Mouse (Mus musculus): ENCODE data around the gene Gfpt2.
"Not testable (repeated sequence)": the region's sequence is repeated elsewhere in the genome, so short reads cannot be mapped to it uniquely, and the experiment has no call there.

The Gfpt2 gene

DNA sequence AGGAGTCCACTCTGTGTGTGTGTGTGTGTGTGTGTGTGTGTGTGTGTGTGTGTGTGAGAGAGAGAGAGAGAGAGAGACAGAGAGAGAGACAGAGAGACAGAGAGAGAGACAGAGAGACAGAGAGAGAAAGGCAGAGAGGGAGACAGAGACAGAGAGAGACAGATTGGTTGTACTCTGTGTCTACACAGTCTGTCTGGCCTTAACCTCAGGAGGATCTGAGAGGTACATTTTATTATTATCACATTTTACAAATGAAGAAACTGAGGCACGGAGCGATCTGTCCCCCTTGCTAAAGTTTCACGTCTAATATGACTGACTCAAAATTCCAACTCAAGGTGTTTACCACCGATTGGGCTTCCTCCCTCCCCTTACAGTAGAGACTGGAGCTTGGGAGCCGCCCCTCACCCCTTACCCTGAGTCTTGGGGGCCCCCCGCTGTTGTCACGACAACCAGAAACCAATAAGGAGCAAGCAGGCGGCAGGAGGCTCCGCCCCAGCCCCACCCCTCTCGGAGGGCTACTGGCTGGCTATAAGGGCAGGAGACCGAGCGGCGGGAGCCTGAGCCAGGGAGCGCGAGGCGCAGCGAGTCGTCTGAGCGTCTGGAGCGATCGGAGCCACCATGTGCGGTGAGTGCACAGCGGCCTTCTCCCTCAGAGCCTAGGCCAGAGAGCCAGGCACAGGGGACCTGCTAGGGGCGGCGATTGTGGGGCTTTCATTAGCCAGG is at the start of gene Gfpt2:
Gene Gfpt2, plus strand, starts transcription at position 560 of the 723 bp plus-strand sequence.
- in situ Hi-C loops (cut with MboI; ENCODE audit: low pct_unique_long_range_greater_than_20kb in 1 of 2, low sequenced_read_pairs in 2 of 2, unreplicated experiment in 1 of 2) = no loop called here

DNA sequence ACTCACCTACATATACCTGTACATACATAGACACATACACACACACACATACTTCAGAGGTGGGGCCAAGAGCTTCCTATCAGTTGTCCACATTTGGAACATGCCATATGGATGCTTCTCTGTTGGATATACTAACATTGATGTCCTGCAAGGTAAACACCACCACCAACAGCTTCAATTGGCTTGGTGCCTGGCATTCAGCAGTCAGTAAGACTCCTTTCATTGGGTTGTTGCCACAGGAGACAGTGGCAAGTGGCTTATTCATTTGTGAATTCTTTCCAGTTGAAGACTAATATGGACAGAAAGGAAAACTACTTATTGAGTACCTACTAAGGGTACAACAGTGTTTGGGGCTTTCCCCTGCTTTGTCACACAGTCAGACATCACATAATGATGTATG is 49.0 kb upstream of the Gfpt2 start:
- in situ Hi-C loops (cut with MboI; ENCODE audit: low pct_unique_long_range_greater_than_20kb in 1 of 2, low sequenced_read_pairs in 2 of 2, unreplicated experiment in 1 of 2) = no loop called here

DNA sequence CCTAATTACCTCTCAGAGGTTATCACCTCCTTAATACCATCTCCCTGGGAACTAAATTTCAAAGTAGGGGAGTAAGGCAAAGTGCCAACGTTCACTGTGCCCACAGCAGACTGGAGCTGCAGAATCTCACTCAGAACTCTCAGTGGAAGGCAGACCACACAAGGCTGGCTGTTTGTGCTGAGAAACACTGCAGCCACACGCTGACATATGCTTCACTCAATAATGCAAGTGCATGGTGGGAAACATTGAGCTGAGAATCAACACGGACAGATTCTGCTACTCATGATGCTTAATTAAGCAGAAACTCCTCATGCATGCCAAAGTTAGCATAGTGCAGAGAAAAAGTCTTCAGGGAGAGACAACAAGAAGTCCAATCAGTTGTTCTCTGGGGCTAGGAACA is 48.1 kb upstream of the Gfpt2 start:
- in situ Hi-C loops (cut with MboI; ENCODE audit: low pct_unique_long_range_greater_than_20kb in 1 of 2, low sequenced_read_pairs in 2 of 2, unreplicated experiment in 1 of 2) = no loop called here

DNA sequence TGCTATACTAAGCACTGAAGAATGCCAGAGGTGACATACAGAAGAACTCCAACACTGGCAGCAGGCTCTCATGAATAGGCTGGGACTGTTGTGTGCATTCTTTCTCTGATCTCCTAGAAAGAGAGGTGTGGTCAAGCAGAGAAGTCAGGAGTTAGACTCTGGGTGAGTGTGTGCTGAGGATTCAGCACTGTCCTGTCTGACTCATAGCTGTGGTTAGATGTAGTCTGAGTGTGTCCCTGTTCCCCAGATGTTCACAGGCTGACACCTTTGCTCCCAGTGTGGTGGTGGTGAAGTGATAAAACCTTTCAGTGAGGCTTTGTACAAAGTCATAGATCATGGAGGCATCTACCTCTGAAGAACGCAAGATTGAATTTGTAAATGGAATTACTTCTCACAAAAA is 47.2 kb upstream of the Gfpt2 start:
- in situ Hi-C loops (cut with MboI; ENCODE audit: low pct_unique_long_range_greater_than_20kb in 1 of 2, low sequenced_read_pairs in 2 of 2, unreplicated experiment in 1 of 2) = no loop called here

DNA sequence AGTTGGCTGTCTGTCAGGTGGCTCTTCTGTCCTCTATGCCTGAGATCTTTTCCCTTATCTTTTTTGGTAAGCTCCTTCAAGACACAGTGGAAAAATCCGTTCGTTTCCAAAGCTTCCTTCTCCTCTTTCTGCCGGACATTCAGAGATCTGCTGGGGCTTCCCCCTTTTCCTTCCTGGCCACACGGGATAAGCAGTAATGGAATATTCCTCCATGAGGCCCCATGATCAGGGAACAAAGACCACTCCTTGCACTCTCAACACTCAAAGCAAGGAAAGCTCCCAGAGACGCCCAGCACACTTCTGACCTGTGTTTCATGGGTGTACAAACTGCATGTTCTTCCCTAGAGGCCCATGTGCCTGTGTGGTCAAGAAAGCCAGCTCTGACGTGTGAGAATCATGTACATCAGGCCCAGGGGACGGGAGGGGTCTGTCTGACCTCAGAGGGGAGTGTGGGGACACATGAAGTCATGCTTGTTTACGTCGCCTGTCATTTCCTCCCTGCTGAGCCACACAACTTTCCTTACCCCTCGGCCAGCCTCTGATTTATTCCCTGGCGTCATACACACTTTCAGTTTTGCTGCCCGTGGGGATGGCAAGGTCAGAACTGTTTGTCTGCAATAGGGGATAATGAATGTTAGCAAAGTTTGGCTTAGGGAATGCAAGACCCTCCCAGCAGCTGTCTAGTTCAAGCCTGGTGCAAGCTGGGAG is 38.9 kb upstream of the Gfpt2 start:
- in situ Hi-C loops (cut with MboI; ENCODE audit: low pct_unique_long_range_greater_than_20kb in 1 of 2, low sequenced_read_pairs in 2 of 2, unreplicated experiment in 1 of 2) = no loop called here

DNA sequence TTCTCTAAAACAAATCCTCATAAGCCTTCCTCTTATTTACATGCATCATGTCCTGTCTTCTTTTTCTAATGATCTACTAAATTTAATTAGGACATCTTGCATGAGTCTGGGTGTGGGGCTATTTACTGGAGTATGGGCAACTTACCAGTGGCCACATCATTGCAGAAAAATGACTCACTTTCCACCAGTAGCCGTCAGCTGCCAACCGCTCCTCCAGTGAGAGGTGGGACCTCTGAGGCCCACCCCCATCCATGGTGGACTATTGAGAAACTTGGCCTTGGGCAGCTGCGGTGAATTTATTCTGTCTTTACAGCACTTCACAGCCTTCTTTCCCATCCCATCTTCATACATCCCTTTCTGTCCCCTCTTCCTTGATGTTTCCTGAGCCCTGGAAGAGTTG is 35.9 kb upstream of the Gfpt2 start:
- in situ Hi-C loops (cut with MboI; ENCODE audit: low pct_unique_long_range_greater_than_20kb in 1 of 2, low sequenced_read_pairs in 2 of 2, unreplicated experiment in 1 of 2) = no loop called here

DNA sequence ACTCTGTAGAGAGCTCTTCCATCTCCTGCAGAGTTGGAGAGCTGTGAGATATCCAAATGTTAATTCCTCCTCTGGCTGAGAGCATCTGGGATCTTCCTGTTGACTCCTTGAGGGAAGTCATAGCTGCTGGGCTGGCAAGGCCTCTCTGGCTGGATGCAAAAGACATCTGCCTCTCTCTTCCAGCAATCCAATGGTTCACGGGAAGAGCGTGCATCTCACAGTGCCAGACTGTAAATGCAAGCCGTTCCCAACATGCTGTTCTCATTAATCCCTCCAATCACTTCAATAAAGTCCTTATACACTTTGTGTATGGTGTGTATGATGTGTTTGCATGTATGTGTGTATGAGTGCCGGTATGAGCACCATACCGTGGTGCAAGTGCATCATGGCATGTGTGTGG is 32.8 kb upstream of the Gfpt2 start:
- in situ Hi-C loops (cut with MboI; ENCODE audit: low pct_unique_long_range_greater_than_20kb in 1 of 2, low sequenced_read_pairs in 2 of 2, unreplicated experiment in 1 of 2) = no loop called here

DNA sequence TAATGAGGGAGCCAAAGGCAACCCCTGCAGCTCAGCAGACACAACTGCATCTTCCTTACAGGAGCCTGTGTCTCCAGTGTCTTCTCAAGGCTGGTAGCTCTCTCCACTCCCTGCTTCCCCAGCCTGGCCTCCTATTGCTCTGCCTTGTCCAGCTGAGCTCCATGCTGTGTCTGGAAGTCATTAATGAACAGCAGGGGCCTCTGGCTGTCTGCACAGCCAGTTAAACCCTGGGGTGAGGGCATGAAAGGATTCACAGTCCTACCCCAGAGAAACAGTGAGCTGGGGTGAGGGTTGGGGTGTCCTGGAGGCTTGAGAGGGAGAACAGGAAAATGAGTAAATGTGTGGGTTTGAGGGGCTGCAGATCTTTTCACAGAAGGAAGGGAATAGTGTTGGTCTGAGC is 30.4 kb upstream of the Gfpt2 start:
- in situ Hi-C loops (cut with MboI; ENCODE audit: low pct_unique_long_range_greater_than_20kb in 1 of 2, low sequenced_read_pairs in 2 of 2, unreplicated experiment in 1 of 2) = no loop called here

DNA sequence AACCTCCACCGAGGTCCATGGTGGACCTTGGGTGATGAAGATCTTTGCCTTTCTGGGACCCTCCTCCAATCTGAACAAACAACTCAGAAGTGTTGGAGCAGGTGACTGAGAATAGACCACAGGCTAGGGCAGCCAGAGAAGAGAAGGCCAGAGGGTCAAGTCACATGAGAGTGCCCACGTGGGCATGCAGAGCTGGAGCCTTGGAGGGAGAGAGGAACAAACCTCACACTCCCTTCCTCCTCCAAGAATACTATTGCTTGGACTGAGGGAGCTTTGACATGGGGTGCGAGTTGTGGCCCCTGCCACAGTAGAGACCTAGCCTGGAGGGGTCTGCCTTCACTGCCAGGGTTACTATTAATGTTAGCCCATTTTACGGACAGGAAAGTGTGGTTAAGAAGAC is 30.0 kb upstream of the Gfpt2 start:
- in situ Hi-C loops (cut with MboI; ENCODE audit: low pct_unique_long_range_greater_than_20kb in 1 of 2, low sequenced_read_pairs in 2 of 2, unreplicated experiment in 1 of 2) = no loop called here

DNA sequence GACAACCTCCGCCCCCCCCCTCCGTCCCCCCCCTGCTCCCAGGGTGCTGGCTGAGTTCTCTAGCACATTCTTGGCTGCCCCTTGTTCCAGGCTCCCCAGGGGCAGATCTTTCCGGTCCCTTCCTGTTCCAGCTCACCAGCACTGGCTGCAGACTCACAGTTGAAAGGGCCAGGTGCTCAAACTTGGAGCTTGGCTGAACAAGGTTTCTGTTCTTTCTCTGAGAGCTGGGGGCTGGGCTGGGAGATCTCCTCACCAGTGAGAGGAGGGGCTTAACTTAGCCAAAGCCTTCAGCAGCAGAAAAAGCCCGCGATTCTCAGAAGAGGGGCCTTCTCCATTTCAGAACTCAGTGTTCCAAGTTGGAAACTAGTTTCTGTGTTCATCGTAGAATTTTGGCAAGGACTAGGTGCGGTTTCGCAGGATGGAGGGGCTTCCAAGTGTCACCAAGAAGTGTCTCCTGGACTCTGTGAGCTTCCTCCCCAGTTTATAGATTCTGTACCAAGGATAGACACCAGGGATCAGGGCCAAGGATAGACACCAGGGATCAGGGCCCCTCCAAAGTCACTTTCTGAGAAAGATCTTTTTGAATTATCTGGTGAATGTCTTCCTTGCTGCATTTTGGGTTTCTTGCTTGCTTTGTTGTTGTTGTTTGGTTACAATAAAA is 29.2 kb upstream of the Gfpt2 start:
- in situ Hi-C loops (cut with MboI; ENCODE audit: low pct_unique_long_range_greater_than_20kb in 1 of 2, low sequenced_read_pairs in 2 of 2, unreplicated experiment in 1 of 2) = no loop called here

DNA sequence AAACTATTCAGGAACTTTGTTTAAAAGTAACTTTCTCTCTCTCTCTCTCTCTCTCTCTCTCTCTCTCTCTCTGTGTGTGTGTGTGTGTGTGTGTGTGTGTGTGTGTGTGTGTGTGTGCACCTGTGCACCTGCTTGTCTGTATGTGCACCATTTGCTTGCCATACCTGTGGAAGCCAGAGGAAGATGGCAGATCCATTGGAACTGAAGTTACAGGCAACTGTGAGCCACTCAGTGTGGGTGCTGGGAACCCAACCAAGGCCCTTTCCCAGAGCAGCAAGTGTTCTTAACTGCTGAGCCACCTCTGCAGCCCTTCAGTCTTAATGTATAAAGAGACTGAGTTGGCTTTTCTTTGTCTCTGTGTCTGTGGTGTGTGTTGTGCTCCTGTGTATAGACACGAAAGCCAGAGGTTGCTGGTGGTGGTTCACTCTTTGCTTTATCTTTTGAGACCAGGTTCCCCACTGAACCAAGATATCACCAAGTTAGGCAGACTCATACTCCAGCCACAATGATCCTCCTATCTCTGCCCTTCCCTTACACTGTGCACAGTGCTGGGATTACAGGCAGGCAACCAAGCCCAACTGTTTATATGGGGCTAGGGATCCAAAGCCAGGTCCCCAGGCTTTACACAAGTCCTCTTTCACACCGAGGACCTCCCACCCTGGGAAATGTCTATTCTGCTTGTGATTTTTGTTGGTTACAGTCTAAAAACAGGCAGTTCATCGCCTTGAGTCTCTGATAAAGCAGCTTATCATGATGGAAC is 28.4 kb upstream of the Gfpt2 start:
- in situ Hi-C loops (cut with MboI; ENCODE audit: low pct_unique_long_range_greater_than_20kb in 1 of 2, low sequenced_read_pairs in 2 of 2, unreplicated experiment in 1 of 2) = no loop called here

DNA sequence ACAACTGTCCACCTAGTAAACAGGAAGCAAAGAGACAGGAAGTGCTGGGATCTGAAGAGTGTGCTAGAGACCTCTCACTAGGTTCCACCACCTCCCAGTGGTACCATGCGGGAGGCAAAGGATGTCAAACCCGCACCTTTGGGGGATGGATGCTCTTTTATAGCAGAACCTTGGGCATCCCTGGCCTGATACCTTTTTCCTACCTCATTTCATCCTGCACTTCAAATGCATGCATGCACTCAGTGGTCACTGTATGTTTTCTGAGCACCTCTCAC is 27.9 kb upstream of the Gfpt2 start:
- in situ Hi-C loops (cut with MboI; ENCODE audit: low pct_unique_long_range_greater_than_20kb in 1 of 2, low sequenced_read_pairs in 2 of 2, unreplicated experiment in 1 of 2) = no loop called here

DNA sequence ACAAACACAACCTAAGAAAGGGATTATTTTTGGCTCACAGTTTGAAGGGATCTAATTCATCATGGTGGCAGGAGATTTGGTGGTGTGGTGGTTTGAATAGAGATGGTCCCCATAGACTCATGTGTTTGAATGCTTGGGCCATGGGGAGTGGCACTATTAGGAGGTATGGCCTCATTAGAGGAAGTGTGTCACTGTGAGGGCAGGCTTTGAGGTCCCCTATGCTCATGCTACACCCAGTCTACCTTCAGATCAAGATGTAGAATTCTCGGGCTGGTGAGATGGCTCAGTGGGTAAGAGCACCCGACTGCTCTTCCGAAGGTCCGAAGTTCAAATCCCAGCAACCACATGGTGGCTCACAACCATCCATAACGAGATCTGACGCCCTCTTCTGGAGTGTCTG is 26.5 kb upstream of the Gfpt2 start:
- in situ Hi-C loops (cut with MboI; ENCODE audit: low pct_unique_long_range_greater_than_20kb in 1 of 2, low sequenced_read_pairs in 2 of 2, unreplicated experiment in 1 of 2) = not testable (repeated sequence)

DNA sequence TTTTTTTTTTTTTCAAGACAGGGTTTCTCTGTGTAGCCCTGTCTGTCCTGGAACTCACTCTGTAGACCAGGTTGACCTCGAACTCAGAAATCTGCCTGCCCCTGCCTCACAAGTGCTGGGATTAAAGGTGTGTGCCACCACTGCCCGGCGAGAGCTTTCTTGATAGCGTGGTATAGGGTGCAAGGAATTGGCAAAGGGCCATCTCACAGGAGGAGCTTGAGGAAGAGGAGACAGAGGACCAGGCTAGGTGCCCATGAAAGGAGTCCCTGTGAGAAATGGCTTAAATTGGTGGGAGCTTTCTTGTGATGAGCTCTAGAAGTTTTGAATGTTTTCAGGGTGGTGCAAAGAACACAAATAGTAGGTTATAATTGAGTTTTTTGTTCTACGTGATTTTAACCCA is 25.2 kb upstream of the Gfpt2 start:
- in situ Hi-C loops (cut with MboI; ENCODE audit: low pct_unique_long_range_greater_than_20kb in 1 of 2, low sequenced_read_pairs in 2 of 2, unreplicated experiment in 1 of 2) = no loop called here

DNA sequence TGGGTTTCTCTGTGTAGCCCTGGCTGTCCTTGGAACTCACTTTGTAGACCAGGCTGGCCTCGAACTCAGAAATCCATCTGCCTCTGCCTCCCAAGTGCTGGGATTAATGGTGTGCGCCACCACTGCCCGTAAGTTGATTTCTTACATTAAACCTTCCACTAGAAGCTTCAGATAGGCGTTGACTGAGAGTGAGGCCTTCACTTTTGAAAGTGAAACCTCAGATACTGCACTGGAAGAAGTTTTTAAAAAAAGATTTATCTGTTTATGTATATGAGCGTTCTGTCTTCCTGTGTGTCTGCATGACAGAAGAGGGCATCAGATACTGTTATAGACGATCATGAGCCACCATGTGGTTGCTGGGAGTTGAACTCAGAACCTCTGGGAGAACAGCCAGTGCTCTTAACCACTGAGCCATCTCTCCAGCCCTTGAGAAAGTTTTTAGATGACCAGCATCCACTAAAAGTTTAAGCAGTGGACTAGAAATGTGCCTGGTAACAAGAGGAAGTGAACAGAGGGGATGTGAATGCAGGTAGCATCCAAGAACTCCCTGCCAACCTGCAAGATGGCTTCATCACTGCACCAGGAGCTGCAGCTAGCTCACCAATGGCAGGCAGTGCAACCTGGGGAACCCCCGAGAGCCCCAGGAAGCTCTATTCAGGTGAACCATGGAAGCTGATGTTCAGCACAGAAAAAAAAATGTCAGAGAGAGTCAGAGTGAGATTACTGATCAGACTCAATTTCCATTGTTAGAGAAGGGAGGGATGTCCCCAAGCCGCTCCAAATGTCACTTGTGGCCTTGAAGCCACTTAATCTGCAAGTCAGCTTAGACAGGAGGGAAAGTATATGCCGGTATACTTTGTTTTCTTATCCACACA is 23.1 kb upstream of the Gfpt2 start:
- in situ Hi-C loops (cut with MboI; ENCODE audit: low pct_unique_long_range_greater_than_20kb in 1 of 2, low sequenced_read_pairs in 2 of 2, unreplicated experiment in 1 of 2) = no loop called here

DNA sequence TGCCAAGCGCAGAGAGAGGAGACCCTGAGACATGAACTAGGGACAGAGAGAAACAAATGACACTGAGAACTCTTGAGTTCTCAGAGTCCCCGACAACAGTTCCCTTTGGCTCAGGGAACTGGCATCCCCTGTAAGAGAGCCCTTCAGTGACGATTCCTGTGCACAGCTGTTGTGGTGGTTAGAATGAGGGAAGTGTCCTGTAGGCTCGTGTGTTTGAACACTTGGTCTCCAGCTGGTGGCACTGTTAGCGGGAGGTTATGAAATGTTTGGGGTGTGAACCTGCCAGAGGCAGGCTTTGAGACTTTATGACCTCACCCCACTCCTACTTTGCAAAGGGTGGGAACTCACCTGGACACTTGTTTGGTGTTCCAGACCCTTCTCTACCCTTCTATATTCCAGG is 21.7 kb upstream of the Gfpt2 start:
- in situ Hi-C loops (cut with MboI; ENCODE audit: low pct_unique_long_range_greater_than_20kb in 1 of 2, low sequenced_read_pairs in 2 of 2, unreplicated experiment in 1 of 2) = no loop called here

DNA sequence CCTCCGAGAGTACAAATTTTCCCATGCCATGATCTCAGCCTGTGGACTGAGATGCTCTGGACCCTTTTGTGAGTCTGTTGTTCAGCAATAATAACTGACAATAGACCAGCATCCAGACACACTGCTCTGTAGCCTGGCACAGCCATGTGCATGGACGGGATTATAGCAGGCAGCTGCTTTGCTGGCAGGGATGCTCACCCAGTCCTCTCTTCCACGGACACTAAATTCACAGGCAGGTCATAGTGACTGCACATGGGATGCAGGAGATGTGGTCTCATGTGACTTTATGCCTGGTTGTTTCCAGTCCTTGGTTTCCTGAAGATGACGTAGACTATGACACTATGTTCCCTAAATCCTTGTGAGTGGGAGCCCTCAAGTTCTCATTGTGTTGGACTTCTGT is 19.1 kb upstream of the Gfpt2 start:
- in situ Hi-C loops (cut with MboI; ENCODE audit: low pct_unique_long_range_greater_than_20kb in 1 of 2, low sequenced_read_pairs in 2 of 2, unreplicated experiment in 1 of 2) = loop anchor here in 1 of 2 experiments (5.0 kb wide), 1 partner anchor 38 kb away; no protein-coding TSS in a partner anchor

DNA sequence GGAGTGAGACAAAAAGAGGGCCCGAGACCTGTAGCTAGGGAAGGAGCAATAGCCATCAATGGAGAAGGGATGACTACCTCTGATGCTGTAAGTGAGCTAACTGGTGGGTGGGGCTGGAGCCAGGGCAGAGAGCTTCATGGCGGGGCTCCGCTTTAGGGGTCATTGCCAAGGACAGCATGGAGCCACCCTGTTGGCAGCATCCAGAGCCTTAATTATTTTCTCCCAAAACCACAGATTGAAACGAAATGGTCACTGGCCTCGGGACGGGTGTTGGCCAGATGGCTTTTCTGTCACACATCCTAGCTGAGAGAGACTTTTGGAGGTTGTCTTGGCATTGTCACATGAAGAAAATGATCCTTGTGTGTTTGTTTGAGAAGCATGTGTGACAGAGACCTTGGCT is 15.1 kb upstream of the Gfpt2 start:
- in situ Hi-C loops (cut with MboI; ENCODE audit: low pct_unique_long_range_greater_than_20kb in 1 of 2, low sequenced_read_pairs in 2 of 2, unreplicated experiment in 1 of 2) = loop anchor here in 1 of 2 experiments (5.0 kb wide), 1 partner anchor 42 kb away; no protein-coding TSS in a partner anchor
